Mouse (Mus musculus): ENCODE measurements around the gene Insyn1.

Gene Insyn1

DNA sequence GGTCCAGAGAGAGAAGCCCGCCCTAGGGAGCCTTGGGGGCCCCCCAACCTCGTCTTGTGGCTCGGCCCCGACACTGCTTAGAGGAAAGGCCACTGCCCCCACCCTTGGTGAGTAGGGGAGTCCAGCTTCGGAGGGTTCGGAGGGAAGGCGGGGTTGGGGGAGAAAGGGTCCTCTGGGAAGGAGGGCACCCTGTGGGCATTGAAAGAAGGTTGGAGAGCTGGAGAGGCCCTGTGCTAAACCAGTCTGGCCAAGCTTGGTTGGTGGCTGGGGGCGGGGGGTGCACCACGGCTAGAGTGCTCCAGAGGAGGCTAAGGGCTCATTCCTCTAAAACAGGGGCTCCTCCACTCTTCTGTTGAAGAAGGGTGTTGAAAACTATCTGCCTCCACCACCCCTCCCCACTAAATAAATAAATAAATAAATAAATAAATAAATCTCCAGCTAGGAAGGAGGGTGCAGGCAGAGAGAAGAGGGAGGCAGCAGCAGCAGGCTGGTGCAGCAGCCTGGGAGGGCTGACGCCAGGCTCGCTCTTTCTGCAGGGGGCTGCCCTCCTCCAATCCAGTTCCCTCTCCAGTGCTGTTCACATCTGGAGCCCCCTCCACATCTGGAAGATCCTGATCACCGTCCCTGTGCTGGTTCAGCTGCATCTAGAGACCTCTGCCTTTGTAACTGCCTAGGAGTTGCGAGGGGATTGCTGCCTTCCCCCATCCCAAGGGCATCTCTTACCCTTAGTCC lies 896 bp downstream of the Insyn1 start:
- peak; percentile 45 to 55 for DNase-seq

DNA sequence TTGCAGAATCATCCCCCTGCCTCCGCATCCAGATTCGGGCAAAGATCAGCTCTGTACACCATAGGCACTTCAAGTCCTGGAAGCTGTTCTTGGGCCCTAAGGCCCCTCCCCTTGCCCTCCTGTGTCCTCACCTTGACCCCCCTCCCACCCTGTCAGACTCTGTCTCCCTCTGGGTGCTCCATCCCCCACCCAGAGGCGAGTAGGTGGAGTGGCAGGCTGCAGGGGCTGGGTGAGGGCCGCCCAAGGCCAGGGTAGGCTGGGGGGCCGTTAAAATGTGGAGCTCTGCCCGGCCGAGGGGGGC lies 1.4 kb downstream of the Insyn1 start:
- no peak for DNase-seq

DNA sequence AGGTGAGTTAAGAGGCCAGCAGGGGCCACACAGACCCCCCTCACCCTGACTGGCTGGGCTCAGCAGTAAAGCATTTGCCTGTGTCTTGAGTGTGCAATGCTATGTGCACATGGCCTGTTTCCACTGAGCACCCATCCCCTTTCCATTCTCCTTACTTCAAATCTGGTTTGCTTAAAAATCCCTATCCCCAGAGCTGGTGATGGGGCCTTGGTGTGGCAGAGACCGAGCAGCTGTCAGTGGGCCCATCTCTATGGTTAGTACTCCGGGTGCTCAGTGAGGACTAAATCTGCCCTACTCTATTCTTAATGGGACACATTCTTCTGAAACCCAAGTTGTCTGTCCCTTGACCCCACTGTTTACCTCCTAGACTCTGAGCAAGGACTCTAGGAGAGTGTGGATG lies 2.0 kb downstream of the Insyn1 start:
- DNase-seq: no peak

DNA sequence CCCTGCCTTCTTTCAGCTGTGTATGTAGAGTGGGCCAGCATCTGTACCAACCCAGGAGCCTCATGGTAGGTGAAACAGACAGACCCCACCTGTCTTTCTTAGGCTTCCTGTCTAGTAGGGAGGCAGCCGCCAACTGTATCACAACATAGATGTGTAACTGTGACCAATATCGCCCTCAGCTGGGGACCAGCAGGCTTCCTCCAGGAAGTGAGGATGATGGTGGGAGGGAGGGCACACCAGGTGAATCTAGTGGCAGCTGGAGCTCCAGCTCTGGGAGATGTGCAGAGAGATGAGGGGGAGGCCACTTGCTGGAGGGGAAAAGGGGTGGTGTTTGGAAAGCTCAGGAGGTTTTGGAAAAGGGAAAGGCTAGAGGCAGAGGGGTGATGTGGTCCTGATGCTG lies 6.6 kb downstream of the Insyn1 start:
- no peak for DNase-seq

DNA sequence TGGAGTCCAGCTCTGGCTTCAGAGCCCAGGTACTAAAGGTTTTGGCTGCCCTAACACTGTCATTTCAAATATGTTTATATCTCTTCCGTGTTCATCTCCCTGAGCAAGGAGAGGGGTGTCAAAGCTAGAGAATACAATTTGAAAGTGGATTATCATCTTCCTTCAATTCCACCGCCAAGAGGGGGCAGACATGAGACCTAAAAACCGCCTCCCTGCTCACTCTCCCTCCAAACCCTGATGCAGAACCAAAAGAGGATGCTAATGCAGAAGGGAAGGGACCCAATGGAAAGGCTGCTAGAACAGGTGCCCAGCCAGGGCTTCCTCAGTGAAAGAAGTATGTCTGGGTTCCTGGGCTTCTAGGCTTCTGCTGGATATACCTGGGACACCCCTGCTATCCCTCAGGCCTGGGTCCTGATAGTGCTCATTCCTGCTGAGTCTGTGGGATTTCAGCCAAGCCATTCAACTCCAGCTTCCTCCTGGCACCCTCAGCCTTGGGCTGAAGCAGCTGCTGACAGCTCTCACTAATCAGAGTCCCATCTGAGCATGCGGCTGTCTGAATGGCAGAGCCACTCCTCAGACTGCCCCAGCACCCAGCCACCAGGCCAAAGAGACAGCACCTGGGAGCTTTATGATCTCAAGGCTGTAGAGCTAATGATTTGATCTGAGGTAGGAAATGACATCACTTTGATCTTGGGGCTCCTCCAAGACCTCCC lies 8.2 kb downstream of the Insyn1 start:
- peak; percentile 60 for DNase-seq

DNA sequence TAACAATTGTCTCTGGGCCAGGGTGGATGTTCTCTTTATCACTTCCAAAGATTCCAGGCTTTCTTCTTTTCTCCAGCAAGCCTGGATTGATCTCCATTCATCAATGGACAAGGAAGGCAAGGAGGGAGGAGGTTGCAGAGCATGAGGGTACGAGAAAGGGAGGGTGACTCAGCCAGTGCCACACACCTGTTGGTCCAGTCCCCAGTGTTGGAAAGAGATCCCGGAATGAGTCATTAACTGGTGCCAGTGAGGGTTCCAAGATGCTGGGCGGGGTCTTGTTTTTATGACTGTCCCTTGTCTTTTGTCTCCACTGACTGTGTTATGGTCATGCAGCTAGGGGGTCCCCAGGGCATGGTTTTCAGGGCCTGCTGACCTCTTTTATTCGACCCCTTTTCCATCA lies 9.5 kb downstream of the Insyn1 start:
- DNase-seq: peak; percentile 52 to 67

DNA sequence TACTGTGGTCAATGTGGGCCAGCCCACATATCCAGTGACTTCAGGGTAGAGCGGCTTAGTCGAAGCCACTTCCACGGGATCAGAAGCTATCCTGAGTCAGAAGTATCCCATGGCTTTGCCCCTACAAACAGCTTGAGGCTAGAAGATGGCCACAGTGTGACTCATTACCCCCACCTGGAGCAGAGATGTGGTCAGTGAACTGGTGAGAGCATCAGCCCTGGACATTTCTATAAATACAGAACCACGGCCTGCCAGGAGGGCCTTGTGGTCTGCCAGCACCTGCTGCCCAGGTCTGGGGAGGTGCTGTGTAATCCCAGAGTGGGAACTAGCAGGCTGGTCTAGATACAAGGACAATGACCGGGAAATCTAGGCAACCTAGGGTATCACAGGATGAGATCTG lies 12.5 kb downstream of the Insyn1 start:
- DNase-seq: peak; percentile 49 to 63

DNA sequence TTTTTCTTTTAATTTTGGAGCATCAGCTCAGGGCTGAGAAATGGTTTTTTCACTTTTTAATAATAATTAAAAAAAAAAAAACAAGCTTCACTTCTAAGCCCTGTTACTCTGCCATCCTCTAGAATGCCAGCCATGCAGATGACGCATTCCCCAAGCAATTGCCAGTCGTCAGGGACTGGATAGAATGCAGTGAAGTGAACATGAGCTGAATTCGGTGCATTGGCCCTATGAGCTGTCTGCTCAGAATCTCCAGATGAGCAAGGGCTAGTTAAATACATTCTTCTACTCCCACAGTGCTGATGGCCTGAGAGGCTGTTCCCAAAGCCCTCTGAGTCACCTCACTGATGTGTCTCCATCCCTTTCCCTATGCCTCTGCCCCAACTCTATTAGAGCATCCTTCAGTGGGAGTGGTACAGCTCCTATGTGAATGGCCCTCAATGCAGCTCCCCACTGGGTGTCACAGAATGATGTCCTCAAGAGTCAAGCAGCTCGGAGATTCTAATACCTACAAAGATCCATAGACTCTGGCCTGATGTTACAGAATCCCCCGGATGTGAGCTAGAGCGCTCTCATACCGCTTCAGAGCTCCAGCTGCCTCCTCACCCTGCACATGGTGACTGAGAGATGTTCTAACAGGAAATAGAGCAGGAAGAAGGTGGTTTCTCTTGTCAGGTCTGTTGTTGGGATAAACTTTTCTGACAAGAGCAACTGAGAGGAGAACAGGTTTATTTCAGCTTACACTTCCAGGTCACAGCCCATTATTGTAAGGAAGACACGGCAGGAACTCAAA lies 19.0 kb downstream of the Insyn1 start:
- DNase-seq: no peak

DNA sequence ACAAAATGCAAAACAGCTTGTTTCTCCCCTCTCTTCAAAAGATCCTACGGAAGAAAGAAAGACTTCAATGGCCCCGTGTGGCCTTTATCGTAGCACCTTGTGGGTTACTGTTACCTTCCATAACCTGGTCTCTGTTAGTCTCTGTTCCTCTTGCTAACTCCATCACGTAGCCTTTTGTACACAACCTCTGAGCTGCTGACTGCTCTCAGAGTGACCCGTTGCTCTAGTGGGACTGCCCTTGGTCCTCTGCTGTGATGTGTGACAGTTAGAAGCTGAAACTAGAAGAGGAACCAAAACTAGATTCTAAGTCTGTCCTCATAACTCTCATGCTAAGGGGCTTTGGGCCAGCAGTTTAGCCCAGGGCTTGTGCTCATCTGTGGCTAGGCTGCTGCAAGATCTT lies 22.0 kb downstream of the Insyn1 start:
- DNase-seq: no peak

DNA sequence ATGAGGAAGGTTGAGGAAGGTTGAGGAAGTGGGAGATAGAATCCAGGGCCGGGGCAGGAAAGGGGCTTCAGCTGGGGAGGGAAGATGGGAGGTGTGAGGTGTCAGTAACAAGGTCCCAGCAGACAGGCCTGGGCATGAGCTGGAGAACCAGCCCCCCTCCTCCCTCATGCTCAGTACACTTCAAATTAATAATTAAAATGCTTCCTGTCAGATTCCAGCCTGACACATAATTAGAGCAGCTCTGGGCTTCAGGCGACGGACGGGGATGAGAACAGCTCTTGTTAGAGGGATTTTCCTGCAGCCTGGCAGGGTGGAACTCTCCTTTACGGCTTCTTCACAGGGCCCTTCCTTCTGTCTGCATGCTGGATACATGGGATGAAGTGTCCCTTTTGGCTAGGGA lies 25.3 kb downstream of the Insyn1 start:
- no peak for DNase-seq

DNA sequence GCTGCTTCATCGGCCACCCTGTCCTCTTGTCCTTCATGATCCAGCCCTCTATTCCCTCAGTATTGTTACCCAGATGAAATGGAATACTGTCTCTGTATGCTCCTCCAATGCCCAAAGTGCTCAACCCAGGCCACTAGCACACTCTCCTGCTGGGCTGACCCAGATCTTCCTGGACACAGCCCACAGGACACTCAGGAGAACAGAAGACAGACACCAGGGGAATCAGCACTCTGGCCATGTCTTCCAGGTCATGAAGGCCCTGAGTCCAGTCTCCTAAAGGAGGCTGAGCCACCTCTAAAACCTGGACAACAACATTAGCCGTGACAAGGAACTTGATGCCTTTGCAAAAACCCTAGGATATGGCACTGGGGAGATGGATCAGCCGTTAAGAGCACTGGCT lies 28.1 kb downstream of the Insyn1 start:
- peak; percentile 70 to 81 for DNase-seq

DNA sequence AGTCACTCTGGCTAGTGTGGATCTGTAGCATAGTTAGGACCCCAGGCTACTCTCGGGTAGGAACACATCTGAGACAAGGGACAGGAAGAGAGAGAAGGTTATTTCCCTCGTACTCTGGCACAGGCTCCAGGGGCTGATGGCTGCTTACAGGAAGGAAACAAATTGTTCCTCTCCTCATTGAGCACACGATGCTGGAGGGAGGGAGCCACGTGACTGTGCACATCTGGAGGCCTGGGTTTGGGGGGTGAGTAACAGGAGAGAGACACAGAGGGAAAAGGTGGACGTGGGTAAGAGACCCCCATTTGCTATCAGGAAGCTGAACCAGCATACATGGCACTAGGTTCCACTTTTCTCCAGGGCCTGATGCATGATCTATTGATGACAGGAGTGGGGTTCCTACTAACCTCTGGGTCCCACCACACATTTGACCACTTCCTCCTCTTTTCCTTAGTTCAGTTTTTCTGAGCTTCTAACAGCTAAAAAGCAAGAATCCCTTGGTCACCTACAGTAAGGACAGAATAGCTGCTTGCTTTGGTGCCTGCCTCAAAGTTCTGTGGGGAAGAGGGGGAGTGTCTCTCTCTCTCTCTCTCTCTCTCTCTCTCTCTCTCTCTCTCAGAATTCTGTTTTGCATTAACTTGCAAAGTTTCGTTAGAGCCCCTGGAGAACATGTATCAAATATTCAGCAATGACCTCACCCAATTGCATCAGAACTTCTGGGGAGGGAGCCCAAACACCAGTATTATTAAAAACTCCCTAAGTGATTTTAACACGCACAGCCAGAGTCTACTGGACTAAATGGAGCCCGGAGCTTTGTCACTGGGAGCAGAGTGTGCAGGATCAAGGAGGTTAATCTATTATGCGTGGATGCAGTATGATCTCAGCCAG lies 29.7 kb downstream of the Insyn1 start:
- DNase-seq: no peak

DNA sequence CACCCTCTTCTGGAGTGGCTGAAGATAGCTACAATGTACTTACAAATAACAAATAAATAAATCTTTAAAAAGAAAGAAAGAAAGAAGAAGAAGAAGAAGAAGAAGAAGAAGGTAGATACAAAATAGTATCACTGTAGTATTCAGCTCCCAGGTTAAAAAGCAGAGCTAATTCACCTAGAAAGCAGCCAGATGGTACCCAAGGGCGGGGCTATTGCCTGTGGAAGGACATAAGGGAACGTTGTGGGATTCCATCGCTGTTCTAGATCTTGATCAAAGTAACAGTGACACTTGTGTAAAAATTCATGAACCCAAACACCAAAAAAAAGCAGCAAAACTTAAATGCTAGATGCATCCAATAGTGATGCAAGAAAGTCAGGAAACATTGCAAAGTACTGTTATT lies 31.6 kb downstream of the Insyn1 start:
- peak; percentile 54 to 79 for DNase-seq

DNA sequence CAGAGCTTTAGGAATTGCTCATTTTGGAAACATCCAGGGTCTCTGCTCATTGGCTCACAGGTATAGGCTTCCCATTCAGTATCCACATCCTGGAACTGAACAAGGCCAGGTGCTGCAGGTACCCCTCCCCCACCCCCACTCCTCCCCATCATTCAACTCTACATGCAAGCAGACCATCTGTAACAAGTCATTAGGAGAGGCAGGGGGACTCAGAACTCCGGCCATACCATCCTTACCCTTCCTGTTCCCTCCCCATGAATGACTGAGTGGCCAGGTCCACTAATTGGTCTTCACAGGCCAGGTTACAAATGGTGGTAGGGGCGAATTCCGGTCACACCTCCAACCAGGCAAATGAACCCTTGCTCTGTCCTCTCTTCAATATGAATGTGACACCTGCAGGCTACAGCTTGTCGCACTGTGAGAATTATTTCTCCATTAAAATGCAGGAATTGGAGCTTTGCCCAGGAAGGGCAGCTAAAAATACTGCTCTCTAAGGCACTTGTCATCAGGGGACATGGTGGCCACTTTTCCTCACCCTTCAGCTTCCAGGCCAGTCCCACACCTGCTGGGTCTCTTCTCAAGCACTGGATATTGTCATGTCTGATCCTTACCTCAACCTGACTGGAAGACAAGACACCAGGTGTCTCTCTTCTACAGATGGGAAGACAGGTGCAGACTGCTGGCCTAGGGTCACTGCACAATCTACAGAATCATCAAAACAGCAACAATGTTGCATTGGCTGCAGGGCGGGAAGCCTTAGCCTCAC lies 32.6 kb downstream of the Insyn1 start:
- DNase-seq: peak; percentile 71 to 77

DNA sequence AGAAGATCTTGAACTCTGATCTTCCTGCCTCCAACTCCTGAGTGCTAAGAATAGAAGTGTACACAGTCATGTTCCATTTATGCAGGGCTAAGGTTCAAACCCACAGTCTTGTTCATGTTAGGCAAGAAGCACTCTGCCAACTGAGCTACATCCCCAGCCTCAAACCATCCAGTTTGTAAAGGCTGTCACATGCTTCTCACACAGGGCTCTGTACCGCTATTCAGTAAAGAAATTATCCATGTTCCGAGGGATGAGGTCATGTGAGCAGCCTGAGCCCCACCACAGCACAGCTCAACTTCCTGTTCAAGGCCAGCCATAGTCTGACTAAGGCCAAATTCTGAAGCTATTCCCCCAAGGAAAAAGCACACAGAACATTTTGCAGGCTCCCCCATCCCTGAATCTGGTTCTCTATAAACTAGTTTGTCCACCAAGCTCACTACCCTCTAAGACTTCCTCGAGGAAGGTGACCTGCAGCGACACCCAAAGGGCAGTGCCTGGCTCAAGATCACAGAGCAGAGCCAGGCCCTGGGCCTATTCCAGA lies 33.5 kb downstream of the Insyn1 start:
- no peak for DNase-seq

DNA sequence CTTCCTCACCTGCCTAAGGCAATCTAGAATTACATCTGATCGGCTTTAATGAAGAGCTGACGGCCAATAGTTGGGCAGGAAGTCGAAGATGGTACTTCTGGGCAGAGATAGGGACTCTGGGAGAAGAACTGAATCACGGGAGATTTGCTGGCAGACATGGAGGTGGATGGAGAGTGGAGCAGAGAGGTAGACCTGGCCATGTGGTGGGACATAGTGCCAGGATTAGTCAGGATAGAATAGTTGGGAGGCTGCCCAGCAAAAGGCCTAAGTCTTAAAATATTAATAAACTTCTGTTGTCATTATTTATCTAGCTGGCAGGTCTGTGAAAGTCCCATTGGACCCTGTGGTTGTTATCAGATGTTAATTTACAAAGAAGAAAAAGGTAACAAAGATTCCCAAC lies 36.7 kb downstream of the Insyn1 start:
- DNase-seq: peak; percentile 33 to 52

DNA sequence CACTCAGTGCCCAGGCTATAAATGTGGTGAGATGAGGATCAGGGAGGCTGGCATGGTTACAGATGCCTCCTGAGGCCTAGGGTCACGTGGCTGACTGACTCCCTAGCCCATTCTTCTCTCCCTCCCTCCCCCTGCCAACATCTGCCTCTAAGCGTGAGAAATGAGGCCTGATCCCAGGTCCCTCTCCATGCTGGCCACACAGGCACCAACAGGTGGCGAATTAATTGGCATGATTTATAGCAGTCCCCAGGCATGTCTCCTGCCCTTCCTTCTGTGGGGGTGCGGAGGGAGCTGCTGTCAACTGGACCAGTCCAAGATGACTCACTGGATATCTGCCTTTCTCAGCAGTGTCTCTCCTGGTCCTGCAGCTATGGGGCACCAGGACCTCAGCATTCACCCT lies 39.4 kb downstream of the Insyn1 start:
- DNase-seq: no peak

DNA sequence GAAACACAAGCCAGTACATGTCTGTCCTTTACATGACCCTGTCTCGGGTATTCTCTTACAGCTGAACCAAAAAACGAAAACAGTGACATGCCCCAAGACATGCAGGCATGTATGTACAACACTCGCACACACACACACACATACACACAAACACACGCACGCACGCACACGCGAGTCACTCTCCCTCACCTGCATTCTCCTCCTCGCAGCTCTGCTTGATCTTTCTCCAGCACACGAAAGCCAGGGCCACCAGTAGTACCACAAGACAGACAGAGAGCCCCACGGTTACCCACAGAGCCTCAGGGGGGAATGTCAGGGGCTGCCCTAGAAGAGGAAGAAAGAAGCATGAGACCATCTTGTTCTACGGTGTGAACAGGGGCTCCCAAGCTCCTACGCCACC lies 42.0 kb downstream of the Insyn1 start:
- DNase-seq: no peak

DNA sequence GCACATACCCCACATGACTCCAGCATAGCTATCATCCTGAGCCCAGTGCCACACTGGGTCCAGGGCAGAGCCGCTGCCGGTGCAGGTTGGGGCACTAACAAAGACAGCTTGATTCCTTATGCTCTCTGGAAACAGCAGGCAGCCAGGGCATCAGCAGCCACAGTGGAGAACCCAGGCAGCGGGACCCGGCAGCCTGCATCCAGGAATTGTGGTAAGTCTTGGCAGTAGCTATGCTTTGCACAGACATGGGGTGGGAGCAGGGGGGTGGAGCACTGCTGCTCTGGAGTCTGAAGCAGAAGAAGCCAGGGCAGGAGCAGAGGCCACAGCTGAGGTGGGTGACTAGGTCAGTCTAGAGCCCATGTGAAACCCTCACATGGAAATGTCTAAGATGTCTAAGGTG lies 43.8 kb downstream of the Insyn1 start:
- DNase-seq: peak in 1 of 2 experiments; percentile 41

DNA sequence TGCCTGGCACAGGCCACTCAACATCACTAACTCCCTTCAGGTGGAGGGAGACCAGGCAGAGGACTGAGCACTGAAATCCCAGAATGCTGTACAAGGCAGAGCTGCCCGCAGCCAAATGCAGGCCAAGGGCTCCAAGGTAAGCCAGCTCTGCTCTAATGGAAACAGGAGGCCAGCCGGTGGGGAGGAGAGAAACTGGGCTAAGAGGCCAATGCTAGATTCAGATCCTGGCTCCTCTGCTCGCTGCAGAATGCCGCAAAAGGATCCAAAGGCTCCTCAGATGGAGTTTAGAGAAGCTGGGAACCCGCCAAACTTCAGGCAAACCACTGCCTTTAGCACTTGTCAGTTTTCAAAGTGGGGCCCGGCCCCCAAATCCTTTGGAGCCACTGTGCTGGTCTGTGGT lies 44.9 kb downstream of the Insyn1 start:
- DNase-seq: peak; percentile 73 to 84

DNA sequence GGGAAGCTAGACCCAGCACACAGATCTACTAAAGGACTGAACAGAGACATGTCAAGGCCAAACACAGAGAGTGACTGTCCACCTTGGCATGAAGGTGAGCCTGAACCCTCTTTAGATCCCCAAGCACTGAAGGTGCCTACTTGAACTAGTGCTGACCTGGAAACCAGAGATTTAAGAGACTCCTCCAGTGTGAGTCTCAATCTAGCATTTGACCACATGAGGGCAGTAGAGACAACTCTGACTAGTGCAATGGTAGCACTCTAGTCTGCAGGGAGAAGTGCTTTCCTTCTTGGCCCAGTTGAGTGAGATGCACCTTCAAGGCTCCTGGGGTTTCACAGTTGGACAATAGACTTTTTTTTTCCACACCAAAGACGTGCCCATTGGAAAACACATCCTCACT lies 46.4 kb downstream of the Insyn1 start:
- DNase-seq: peak; percentile 72 to 78
